Mouse (Mus musculus): ENCODE measurements at regions not wholly inside any gene's neighbourhood (a gene's known extent, or its start where the extent isn't known, plus 50 kb on each side); places are given as distances from the start of the nearest gene placed in this dataset.
"Not testable (repeated sequence)": the region's sequence is repeated elsewhere in the genome, so short reads cannot be mapped to it uniquely, and the experiment has no call there.

- DNase-seq (ENCODE audit: low spot score in 2 of 2): no peak
Measured at GRCm38 (mm10) chr5:74829003-74829402, 126.3 kb upstream of the Lnx1 start.

GRCm38 (mm10) chr5:74827944-74828343 lies 125.2 kb upstream of the Lnx1 start:
- no peak for DNase-seq (ENCODE audit: low spot score in 2 of 2)

- DNase-seq (ENCODE audit: low spot score in 2 of 2): no peak
Measured at GRCm38 (mm10) chr5:74825517-74826254, 123.0 kb upstream of the Lnx1 start.

GRCm38 (mm10) chr5:74823719-74824118 lies 121.0 kb upstream of the Lnx1 start:
- DNase-seq (ENCODE audit: low spot score in 2 of 2): no peak

- no peak for DNase-seq (ENCODE audit: low spot score in 2 of 2)
Measured at GRCm38 (mm10) chr5:74821969-74822368, 119.3 kb upstream of the Lnx1 start.

GRCm38 (mm10) chr5:74816523-74816922 lies 113.8 kb upstream of the Lnx1 start:
- DNase-seq (ENCODE audit: low spot score in 2 of 2): no peak

GRCm38 (mm10) chr5:74813396-74813795 lies 110.7 kb upstream of the Lnx1 start:
- no peak for DNase-seq (ENCODE audit: low spot score in 2 of 2)

GRCm38 (mm10) chr5:74811046-74811445 lies 108.3 kb upstream of the Lnx1 start:
- no peak for DNase-seq (ENCODE audit: low spot score in 2 of 2)

- no peak for DNase-seq (ENCODE audit: low spot score in 2 of 2)
Measured at GRCm38 (mm10) chr5:74807581-74808221, 105.0 kb upstream of the Lnx1 start.

GRCm38 (mm10) chr5:74801946-74802345 lies 99.2 kb upstream of the Lnx1 start:
- DNase-seq (ENCODE audit: low spot score in 2 of 2): no peak

GRCm38 (mm10) chr5:74800351-74800750 lies 97.6 kb upstream of the Lnx1 start:
- DNase-seq (ENCODE audit: low spot score in 2 of 2): no peak

GRCm38 (mm10) chr5:74796421-74797067 lies 93.8 kb upstream of the Lnx1 start:
- peak; percentile 26 to 44 for DNase-seq (ENCODE audit: low spot score in 2 of 2)

- DNase-seq (ENCODE audit: low spot score in 2 of 2): peak; percentile 6 to 29
Measured at GRCm38 (mm10) chr5:74794726-74795125, 92.0 kb upstream of the Lnx1 start.

- DNase-seq (ENCODE audit: low spot score in 2 of 2): no peak
Measured at GRCm38 (mm10) chr5:74793431-74793830, 90.7 kb upstream of the Lnx1 start.

GRCm38 (mm10) chr5:74792936-74793335 lies 90.2 kb upstream of the Lnx1 start:
- no peak for DNase-seq (ENCODE audit: low spot score in 2 of 2)

GRCm38 (mm10) chr5:74792301-74792700 lies 89.6 kb upstream of the Lnx1 start:
- peak; percentile 75 to 77 for DNase-seq (ENCODE audit: low spot score in 2 of 2)

GRCm38 (mm10) chr5:74790501-74790900 lies 87.8 kb upstream of the Lnx1 start:
- DNase-seq (ENCODE audit: low spot score in 2 of 2): not testable (repeated sequence)

GRCm38 (mm10) chr5:74783906-74784305 lies 81.2 kb upstream of the Lnx1 start:
- no peak for DNase-seq (ENCODE audit: low spot score in 2 of 2)

GRCm38 (mm10) chr5:74778076-74778465 lies 75.4 kb upstream of the Lnx1 start:
- no peak for DNase-seq (ENCODE audit: low spot score in 2 of 2)

- peak in 1 of 2 experiments; percentile 18 for DNase-seq (ENCODE audit: low spot score in 2 of 2)
Measured at GRCm38 (mm10) chr5:74777381-74778075, 74.8 kb upstream of the Lnx1 start.

- no peak for DNase-seq (ENCODE audit: low spot score in 2 of 2)
Measured at GRCm38 (mm10) chr5:74776081-74776480, 73.4 kb upstream of the Lnx1 start.

- DNase-seq (ENCODE audit: low spot score in 2 of 2): no peak
Measured at GRCm38 (mm10) chr5:74775596-74775995, 72.9 kb upstream of the Lnx1 start.

Measured in adrenal gland, adult 18-20 months (tissue).